Mouse (Mus musculus): ENCODE measurements around the gene Faf1.

The Faf1 gene

DNA sequence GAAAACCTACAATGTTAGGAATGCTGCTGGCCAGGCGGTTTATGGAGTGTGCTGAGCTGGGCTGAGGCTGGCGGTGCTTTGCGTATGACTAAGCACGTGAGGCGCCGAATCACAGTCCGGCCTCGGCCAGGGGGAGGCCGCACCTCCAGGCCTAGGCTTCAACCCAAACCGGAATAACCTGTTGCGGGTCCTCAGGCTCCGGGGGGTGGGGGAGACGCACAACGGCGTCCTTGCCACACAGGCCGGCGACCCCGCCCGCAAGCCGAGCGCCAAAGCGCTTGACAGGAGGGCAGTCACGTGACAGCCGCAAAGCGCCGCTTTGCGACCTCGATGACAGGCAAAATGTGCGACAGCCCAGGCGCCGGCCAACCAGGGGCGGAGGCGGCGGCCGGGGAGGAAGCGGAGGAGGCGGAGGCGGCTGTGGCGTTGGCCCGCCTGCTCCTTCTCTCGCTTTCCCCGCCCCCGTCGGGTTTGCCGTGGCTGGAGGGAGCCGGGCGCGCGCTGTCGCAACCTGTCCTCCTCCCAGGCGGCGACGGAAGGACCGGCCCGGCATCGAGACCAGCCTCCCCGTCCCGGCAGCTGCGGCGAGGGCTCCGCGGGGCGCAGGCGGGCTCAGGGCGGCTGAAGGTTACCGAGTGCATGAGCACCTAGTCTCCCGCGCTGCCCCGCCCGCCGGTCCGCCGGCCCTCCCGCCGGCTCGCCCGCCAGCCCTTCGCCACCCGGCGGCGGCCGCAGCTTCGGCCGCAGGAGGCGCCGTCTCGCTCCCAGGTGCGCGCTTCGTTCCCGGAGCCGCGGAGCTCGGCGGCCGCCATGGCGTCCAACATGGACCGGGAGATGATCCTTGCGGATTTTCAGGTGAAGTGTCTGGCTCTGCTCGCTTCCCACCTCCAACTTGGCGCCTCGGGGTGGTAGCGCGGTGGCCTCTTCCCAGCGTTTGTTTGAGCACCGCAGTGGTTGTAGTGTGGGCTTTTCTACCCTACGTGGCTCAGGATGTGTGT is at the start of gene Faf1:
Gene Faf1 (plus strand): TSS at position 371 of the 998 bp plus-strand sequence.
- peak; percentile 98 for DNase-seq

DNA sequence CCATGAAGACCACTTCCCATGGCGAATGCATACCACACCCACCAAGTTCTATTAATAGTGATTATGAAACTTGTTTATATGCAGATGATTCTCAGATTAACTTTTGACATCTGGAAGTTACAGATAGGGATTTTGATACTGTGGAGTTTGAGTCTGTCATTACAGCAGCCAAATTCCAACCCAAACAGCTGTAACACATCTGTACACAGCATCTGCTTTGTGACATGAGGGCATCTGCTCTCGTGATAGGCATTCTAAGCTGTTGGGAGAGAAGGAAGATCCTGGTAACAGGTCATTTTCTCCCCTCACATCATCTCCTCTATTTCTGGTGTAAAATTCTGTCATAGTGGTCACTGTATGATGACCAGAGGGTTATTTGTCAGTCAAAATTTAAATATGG is 46.2 kb upstream of the Faf1 start:
- no peak for DNase-seq

DNA sequence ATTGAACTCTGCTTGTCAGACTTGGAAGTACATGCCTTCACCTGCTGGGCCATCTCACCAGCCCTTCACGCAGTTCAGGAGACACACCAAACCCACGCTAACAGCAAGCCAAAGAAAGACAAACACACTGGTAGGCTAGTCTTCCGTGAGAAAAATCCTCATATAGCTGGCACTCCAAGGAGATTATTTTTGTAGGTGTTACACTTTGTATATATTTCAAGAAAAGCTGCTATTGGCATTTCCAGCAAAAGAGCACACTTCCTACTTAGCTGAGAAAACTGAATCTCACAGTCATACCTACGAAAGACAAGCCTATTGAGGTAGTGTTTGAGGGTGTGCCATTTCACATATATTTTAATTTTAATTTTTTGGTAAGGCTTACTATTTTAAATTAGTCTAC is 45.4 kb upstream of the Faf1 start:
- no peak for DNase-seq

DNA sequence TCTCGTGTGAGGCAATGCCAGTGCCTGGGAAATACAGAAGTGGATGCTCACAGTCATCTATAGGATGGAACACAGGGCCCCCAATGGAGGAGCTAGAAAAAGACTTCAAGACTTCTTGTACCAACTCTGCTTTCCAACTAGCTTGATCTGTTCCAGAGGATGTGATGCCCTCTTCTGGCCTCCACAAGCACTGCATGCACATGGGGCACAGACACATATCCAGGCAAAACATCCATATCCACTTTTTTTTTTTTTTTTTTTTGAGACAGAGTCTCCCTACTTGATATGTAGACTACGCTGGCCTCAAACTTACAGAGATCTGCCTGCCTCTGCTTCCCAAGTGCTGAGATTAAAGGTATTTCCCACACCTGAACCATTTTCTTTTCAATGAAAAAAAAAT is 41.4 kb upstream of the Faf1 start:
- no peak for DNase-seq

DNA sequence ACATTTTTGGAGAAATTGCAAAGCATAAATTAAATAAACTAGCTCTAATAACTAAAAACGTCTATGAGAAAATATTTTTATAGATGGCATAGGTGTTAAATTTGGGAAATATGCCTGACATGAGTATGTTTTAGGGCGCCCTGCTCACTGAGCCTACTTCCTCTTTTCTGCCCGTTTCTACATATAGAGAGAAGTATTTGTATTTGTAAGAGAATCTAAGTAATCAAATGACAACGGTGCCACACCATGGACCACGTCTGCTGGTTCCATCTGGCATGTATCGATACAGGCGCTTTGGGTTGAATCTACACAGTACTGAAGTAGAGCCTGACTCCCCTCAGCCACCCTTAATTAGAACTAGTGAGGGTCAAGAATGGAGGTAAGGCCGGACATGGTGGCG is 37.0 kb upstream of the Faf1 start:
- no peak for DNase-seq

DNA sequence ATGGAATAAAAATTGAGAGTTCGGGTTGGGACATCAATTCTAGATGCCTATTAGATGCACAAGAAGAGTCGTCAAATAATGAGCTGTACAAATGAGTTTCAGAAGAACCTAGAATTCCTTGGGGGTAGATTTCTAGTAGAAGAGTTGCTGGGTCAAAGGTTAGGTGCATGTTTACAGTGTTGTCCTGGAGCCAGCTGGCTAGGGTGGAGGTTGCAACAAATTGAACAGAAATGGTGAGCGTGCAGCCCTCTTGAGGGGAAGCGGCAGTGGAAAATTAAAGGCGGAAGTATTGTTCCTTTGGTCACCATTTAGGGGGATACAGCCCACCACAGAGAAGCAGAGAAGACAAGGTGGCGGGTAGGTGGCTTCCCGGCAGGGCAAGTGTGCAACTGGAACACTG is 36.2 kb upstream of the Faf1 start:
- no peak for DNase-seq

DNA sequence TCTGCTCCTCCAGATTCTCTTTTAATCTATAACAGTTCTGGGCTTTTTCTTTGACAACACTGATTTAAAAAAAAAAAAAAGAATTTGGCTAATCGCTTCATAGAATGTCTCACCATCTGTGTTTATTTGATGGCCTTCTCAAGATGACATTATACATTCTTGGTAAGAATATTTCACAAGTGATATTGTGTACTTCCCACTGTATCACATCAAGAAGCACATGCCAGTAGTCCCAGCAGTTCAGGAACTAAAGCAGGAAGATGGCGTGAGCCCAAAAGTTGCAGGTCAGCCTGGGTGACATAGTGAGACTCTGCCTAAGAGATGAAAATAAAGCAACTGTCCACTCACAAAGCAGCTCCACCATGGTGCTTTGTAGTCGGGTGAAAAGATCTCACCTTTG is 34.9 kb upstream of the Faf1 start:
- no peak for DNase-seq

DNA sequence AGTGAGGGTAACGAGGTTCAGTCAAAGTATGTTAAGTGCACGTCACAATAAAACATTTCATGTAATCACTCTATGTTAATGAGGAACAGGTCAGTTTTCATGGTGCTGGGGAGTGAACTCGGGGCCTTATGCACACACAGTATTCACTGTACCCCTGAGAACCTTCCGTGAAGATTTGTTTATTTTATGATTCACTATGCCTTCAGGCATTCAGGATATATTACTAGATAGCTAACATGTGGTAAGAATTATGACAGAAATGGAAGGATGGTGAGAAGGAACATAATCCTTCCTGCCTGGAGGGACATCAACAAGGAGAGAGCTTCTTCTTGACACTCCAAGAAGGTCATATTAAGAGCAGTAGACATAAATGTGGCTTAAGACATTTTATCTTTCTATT is 29.1 kb upstream of the Faf1 start:
- DNase-seq: no peak

DNA sequence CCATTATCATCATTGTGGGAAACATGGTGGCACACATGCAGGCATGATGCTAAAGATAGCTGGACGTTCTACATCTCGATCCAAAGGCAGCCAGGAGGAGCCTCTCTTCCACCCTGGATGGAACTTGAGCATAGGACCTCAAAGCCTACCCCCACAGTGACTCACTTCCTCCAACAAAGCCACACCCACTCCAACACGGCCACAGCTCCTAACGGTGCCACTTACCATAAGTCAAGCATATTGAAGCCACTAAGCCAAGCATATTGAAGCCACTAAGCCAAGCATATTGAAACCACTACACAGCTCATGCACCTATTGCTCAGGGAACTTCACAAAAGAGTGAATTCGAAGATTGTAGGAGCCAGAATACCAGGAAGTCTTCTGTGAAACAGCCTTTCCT is 27.1 kb upstream of the Faf1 start:
- no peak for DNase-seq

DNA sequence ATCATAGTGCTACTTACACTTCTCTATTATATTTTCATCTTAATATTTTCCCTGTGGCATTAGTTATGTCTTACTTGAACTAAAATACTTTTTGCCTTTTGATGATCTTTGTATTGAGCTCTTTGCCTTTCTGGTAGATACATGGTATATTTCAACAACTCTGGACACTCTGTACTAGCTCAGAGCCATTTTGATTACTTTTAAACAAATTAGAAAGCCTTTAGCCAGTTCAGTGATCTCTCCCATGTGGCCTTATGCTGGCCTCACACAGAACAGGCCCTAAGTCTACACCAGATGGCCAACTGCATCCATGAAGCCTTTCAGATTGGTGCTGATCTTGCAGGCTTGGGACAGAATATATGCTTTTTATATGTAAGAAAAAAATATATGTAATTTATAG is 23.1 kb upstream of the Faf1 start:
- DNase-seq: no peak

DNA sequence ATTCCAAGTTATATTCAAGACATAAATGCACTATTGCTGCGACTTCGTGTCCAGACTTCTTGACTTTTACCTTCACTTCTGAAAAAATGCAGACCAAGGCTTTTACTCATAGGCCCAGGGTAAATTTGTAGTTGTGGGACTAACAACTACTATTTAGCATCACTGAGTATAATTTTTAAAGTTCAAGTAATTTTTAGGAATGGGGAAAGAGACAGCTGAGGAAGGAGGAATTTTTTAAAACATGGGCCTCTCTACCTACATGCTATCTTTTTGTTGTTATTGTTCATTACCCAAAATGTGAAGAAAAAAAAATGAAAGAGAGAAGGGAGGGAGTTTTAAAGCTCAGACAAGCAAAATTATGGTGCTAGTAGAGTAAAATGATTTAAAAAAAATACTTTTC is 21.7 kb upstream of the Faf1 start:
- no peak for DNase-seq

DNA sequence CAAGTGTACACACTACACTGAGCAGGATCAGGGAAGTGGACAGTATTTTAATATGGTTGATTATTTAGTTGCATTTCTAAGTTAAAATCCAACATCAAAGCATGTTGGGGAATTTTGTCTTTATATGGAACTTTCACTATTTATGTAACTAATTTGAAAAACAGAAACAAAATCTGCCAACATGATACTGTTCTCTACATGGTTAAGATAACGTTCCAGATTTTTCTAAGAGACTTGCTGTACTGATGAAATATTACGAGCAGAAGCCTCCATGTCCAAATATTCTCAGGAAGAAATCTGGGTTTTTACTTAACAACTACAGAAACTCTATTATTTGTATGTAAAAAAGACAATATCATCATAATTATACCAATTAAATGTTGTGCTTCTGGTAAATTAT is 20.6 kb upstream of the Faf1 start:
- no peak for DNase-seq

DNA sequence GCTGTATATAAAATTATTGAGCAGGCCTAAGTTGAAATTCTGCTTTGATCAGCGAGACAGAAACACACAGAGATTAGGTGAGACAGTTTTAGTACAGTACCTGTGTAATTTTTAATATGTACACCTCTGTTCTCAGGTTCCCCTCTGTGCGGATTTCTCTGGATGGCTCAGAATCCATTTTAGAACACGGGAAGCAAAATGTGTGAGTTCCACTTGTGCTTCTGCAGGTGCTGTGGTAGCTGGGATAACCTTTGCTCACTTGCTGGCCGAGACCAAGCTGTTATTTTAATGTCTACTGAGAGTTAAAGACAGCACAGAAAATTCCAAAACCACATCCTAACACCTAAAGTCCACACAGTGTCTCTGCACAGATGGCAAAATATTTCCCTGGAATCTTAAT is 20.1 kb upstream of the Faf1 start:
- DNase-seq: peak; percentile 21

DNA sequence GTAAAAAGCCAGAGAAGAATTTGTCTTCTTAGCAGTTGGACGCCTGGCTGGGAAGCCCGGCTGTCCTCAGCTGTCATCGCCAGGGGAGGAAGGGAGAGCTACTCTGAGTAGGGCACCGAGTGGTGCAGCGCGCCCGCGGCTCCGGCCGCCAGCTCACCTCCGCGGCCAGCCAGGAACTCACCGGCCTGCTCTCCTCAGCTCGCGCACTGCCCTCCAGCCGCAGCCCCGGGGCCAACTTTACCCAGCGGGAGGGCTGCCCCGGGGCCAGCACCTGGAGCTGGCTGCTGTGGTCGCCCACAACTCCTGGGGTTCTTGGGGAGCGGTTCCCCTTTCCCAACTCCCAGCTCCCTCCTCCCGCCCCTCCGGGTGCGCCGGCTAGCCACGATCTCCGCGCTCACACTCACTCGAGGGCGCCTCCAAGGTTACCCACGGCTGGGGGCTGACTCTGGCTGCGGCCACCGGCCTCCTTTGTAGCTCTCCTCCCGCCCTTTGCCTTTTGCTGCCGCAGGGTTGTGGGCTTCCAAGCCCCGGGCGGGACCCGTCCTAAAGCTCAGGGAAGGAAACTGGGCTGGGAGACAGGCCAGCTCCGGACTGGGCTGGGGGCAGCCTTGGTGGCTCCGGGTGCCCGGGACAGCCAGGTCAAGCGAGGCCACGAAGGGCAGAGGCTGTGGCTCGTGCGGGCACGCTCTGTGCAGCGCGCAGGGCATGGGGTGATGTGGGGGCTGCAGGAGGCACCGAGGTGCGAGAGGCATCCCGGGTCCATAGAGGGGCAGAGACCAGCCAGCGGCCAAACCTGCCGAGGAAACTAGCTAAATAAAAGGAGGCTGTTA is 19.2 kb upstream of the Faf1 start:
- peak; percentile 69 for DNase-seq

DNA sequence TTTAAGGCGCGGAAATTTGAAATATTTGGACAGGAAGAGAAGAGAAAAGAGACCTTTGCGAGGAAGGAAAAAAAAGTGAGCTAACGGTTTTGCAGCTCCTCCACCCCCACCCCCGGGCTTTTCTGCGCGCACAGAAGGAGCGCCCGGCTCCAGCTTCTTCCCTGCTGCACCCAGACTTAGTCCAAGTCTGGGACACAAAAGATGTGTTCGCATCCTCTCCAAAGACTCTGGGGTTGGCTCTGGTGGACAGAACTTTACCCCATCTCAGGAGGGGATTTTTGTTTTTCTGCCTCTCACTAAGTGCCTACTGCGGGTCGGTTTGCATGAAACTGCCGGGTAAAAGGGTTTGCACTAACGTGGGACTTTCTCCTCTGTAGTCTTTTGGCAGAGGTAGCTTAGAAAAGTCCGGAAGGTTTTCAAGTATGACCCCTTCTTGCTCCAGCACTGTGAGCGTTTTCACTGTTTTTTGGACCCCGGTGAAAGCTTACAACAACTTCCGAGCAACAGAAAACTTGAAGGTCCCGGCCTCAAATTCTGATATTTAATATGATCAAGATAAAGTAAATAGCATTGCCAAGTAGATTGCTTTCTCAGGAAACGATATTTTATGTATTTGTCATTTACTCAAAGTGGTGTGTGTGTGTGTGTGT is 18.4 kb upstream of the Faf1 start:
- DNase-seq: no peak

DNA sequence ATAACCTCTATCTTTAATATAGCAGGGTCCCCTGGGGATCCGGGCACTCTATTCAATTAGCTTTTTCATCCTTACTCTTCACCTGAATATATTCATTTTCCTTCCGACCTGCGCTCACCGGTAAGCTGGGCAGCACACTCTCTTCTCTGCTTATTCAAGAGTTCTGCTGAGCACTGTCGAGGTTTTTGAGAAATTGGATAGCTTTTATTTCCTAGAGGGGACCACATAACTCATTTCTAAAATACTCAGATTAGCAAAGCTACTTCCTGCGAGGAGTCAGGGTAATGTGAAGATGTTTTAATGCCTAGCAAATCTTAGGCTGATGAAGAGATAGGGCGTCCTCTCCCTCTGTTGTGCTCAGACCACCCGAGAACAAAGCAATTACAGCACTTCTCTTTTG is 17.6 kb upstream of the Faf1 start:
- peak; percentile 19 for DNase-seq

DNA sequence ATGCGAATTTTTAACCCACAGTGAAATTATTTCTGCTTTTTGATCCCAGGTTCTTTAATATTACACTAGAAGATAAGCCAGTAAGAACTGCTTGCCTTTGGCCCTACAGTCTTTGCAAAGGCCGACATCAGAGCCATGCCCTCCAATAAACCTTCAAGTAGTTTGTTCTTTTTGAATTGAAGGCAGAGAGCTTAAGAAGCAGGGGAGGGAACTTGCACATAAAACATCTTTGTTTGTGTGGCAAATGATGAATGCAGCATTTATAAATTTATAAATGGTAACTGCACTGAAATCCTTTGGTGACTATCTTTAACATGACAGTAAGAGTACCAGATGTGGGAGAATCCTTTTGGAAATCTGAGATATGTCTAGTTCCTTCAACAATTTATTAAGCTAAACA is 16.8 kb upstream of the Faf1 start:
- peak; percentile 12 for DNase-seq

DNA sequence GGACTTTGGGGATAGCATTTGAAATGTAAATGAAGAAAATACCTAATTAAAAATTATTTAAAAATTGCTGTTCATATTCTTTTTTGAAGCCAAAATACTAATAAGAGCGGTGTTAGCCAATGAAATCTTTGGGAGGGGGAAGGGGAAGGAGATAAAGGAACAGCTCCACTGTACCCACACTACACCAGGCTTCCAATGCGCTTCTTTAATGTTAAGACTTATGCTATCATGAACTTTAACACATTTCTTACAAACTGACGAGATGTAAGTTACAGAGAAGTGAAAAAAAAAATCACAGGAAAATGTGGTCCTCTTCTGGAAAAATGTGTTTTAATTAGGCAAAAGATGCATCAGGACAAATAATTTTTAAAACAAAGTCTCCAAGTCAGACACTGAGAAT is 15.8 kb upstream of the Faf1 start:
- DNase-seq: no peak

DNA sequence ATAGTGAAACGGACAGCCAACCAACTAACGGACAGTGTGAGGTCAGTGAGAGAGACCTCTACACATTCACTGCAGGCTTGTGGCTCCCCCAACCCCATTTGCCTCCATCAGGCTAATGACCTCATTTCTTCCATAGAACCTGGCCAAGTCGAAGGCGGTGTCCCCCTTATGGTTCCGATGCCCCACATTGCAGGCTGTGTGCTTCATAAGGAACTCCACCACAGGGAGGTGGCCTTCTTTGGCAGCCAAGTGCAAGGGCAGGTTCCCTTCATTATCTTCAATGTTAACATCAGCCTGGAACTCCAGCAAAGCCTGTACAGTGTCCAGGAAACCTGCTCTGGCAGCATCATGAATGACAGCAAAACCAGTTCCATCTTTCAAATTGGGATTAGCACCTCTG is 15.2 kb upstream of the Faf1 start:
- DNase-seq: peak; percentile 39

DNA sequence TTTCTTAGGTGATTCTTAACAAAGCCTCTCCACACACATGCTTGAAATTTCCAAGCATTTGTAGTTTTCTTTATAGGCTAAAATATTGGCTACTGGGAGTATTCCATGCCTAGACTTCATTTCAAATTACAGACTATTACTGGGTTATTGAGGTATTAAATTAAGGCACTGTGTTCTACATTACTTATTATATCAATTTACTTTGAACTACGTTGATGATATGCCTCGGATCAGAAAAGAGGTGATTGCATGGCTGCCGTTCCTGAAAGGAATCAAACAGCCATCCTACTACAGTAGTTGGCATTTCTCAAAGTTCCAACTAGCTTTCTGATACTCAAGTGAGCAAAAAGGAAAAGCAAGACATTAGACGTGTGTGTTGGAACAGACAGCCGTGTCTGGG is 14.1 kb upstream of the Faf1 start:
- DNase-seq: peak; percentile 32

DNA sequence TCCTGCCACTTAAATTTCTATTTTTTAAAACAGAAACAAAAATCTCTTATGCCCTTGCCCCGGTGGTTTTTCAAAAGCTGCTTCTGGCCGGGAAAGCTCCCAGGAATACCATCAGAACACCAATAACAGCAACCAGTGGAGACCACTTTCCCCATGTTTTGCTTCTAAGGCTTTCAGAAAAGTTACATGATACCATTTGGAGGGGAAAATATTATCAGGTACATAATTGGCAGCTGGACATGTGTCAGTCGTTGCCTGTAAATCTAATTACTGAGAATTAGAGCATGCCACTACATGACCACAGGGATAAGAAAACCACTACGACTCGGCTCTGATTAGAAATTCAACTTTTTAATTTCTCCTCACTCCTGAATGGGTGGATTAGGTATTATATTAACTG is 12.3 kb upstream of the Faf1 start:
- DNase-seq: no peak

DNA sequence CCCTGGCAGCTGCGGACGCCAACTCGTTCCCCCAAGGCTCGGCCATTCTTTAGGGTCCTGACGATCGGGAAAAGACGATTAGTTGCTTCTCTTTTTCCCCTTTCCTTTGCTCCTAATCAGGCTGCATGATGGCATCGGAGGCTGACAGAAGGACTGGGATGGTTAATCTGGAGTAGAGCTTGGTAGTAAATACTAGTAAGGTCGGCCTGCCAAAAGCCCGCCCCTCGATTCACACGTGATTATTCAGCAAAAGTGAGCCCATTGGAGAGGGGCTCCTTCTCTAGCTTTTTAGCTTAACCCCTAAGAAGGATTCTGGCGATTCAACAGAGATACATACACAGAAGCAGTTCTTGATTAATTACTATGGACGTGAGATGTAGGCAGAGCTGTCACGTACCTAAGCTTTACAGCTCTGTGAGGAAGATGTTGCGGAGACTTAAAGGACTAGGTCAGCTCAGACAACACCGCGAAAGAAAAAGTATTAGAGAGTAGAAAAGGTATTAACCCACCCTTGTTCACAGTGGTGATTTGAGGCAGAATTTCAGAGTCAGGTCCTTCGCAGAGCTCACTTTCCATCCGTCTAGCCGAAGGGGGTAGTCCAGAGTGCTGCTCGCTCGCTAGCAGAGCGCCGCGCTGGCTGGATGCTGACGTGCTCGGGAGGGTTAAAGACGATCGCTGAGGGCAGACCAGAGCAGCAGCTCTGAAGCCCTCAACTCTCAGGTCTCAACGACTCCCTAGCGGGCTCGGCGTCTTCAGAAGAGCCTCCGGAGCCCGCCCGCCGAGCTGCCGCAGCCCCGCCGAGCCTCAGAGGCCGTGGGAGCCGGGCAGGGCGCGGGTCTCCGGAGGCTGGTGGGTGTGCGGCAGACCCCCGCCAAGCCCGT is 11.0 kb upstream of the Faf1 start:
- peak; percentile 76 for DNase-seq

Measured in embryo, embryonic 11 days (tissue).